Mouse (Mus musculus) small intestine, adult 2 months (tissue): Measurements from ENCODE around the gene Ntrk3.

Experiments
- CTCF ChIP-seq: fragments of 200-500 bp; IDR thresholded peaks from 2 replicates; pipeline ENCODE4 v1.5.1; 2012; ENCODE audit warnings: low read depth, mild to moderate bottlenecking, control low read depth, inconsistent platforms, low read length, moderate library complexity, mixed read lengths; ENCODE audit not compliant: insufficient replicate concordance, insufficient read length; ENCODE audit errors: extremely low read depth
- POLR2A ChIP-seq: fragments of 200-500 bp; IDR thresholded peaks from 2 replicates; pipeline ENCODE4 v1.6.1; 2012; ENCODE audit warnings: low read depth, mild to moderate bottlenecking, control low read depth, inconsistent platforms, low read length, moderate library complexity

- TF ChIP-seq CTCF (no peak), POLR2A (no peak)
Measured at GRCm38 (mm10) chr7:78530286-78530685, 207.5 kb downstream of the Ntrk3 start.
